Mouse (Mus musculus) gonadal fat pad, adult 2 months (tissue): ENCODE data around the gene Mrgprx2. TPM values are rescaled to one million over a fixed set of nuclear protein-coding genes. Genes with fewer than 3 reads are reported as not detected.
"Not testable (repeated sequence)": the region's sequence is repeated elsewhere in the genome, so short reads cannot be mapped to it uniquely, and the experiment has no call there.

ENCODE experiments used
- DNase-seq: peaks from one replicate; pipeline ENCODE4 v3.0.0-alpha.2; 2012; ENCODE audit warnings: low read depth
- polyA plus RNA-seq: library from polyadenylated mRNA; depleted of rRNA; stranded (reverse); fragments of >200 nt; gene quantifications from 2 replicates; pipeline ENCODE4 v1.2.3, GENCODE M21; 2012; rRNA removed

Gene Mrgprx2
- polyA plus RNA-seq: 0.01 TPM in 1 of 2 replicates, not detected in the other

DNA sequence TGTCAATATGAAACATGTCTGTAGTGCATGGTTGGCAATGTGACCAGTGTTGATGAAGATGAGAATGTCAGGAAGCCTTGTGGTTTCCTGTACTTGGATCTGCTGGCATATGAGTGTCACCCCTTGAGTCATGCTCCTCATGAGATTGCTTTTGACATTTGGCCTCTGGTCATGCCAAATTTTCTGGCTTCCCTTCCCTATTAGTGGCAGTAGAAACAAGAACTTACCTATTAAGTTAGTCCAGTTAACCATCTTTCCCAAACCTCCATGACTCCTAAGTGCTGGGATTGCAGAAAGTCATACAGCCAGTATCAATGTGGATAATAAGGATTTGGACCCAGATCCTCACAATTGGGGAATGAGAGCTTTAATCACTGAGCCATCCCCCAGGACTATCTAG is at the start of gene Mrgprx2:
Gene Mrgprx2 (minus strand): TSS at position 101 of the 400 bp plus-strand sequence.
- no peak for DNase-seq

DNA sequence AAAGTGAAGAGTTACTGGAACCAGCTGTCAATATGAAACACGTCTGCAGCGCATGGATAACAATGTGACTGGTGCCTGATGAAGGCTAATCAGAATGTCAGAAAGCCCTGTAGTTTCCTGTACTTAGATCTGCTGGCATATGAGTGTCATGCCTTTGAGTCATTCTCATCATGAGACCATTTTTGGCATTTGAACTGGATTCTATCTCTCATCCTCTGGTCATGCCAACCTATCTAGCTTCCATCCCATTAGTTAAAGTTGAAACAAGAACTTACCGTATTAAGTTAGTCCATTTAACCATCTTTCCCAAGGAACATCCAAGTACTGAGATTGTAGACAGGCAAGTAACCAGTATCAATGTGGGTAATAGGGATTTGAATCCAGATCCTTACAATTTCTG is 42.9 kb downstream of the Mrgprx2 start, which contains the start of gene Mrgprb1:
Gene Mrgprb1 (minus strand): TSS at position 101 of the 400 bp plus-strand sequence.
- no peak for DNase-seq

DNA sequence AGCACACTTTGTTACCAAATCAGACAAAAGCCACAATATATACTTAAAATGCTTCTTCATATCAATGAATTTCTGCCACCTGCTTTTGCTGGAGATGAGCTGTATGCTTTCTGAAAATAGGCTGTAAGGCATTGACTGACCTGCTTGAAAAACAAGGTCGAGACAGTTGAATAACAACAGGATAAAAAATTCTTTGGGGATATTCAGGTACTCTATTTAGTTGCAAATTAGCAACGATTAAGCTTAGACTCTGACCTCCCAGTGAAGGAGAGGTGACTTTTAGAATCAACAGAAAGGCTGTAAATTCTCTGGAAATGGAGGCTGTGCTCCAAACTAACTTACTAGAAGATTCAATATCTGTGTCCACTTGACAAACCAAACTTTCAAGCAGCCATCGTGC is 62.5 kb downstream of the Mrgprx2 start:
- no peak for DNase-seq

DNA sequence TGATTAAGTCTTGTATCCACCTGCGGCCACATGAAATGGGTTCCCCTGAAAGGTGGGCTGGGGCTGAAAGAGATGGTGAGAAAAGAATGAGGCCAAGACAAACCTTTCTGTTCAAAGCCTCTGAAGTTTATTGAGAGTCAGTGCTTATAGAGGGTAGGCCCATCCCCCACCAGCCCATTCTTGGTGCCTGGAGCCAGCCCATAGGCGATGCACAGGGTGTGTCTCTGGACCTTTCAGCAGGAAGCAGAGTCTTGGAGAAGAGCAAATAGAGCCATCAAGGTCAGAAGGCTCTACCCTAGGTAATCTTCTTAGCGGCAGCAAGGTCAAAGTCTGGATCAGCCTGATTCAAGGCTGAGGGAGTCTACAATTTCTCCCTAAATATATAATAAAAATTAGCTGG is 63.2 kb downstream of the Mrgprx2 start:
- DNase-seq: not testable (repeated sequence)

Other genes starting within 250 kb of the Mrgprx2 start
- gene Mrgprb8, start 110.8 kb downstream of the Mrgprx2 start, polyA plus RNA-seq: not detected in 2 replicates
- gene Mrgprb1, start 43.0 kb downstream of the Mrgprx2 start, polyA plus RNA-seq: 0.03 and 0.33 TPM in 2 replicates
- 0.09 and 0.22 TPM in 2 replicates for gene Mrgprb2, start 58.8 kb upstream of the Mrgprx2 start, polyA plus RNA-seq
- not detected in 2 replicates for gene Mrgprb3, start 144.5 kb upstream of the Mrgprx2 start, polyA plus RNA-seq